Mouse (Mus musculus) inflammation-experienced regulatory T-cells, adult 16 weeks (primary cell): ENCODE data around the gene Mcrip1. TPM values are rescaled to one million over a fixed set of nuclear protein-coding genes. Genes with fewer than 3 reads are reported as not detected.

Experiments
- polyA plus RNA-seq: library from polyadenylated mRNA; unstranded; fragments of 100-300 nt; shearing (Covaris generic); gene quantifications from one replicate; pipeline ENCODE4 v1.2.1, GENCODE M21; 2017

The Mcrip1 gene
- 124 TPM for polyA plus RNA-seq

GRCm38 (mm10) chr11:120549168-120549945, at the start of gene Mcrip1:
TSS of gene Mcrip1 (minus strand) at chr11:120549727.

GRCm38 (mm10) chr11:120598283-120598989, 48.9 kb upstream of the Mcrip1 start, which contains the start of the genes Alyref and Anapc11:
TSS of gene Alyref (minus strand) at chr11:120598365.
TSS of gene Anapc11 (plus strand) at chr11:120598421.

GRCm38 (mm10) chr11:120581490-120582267, 32.2 kb upstream of the Mcrip1 start, which contains the start of gene Arhgdia:
TSS of gene Arhgdia (minus strand) at chr11:120581624.

DNA sequence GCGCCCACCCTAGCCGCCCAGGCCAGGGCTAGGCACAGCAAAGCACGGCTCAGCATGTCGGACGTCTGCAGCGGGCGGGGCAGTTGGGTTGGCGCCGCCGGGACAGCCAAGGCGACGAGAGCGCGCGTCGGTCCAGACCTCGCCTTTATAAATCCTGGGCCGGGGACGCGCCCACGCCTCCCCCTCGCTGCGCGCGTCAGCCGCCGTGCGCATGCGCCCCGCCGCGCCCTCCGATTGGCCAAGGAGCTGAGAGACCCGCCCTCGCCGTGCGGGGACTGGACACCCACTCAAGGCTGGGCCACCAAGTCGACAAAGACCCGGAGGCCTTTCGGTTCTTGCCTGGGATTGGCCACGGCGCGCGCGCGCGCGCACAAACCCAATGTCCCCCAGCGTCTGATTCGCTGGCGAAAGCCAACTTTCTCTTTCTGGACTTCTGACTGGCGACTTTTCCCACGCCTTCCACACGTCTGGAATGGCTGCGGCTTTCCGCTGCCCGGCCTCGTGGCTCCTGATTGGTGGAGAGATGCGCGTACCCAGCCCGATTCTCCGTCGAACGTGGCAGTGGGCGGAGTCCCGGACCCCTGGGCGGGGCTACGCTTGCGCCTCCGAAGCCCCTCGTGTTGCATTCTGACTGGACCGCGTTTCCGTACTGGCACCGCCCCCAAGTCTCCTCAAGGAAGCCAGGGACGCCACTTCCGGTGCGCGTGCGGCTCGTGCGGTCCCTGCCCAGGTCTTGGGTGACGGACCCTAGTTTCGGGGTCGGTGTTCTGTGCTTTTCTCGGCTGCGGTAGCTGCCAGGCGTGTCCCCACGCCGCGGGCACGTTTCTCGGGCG, 23.4 kb upstream of the Mcrip1 start, which contains the start of gene P4hb:
Gene P4hb, minus strand, starts transcription at position 502 of the 833 bp plus-strand sequence.

GRCm38 (mm10) chr11:120550810-120551440, 1.4 kb upstream of the Mcrip1 start, which contains the start of gene Ppp1r27:
TSS of gene Ppp1r27 (minus strand) at chr11:120551132.

GRCm38 (mm10) chr11:120530085-120530964, 19.2 kb downstream of the Mcrip1 start, which contains the start of gene Gcgr:
TSS of gene Gcgr (plus strand) at chr11:120530699.

Other genes starting within 250 kb of the Mcrip1 start
- 2,711 TPM for gene Actg1, start 201.2 kb downstream of the Mcrip1 start, polyA plus RNA-seq
- gene Fscn2, start 188.2 kb downstream of the Mcrip1 start, polyA plus RNA-seq, result not detected
- 32.1 TPM for gene Faap100, start 171.0 kb downstream of the Mcrip1 start, polyA plus RNA-seq
- 13.7 TPM for gene Nploc4, start 112.0 kb downstream of the Mcrip1 start, polyA plus RNA-seq
- not detected for gene Tspan10, start 107.1 kb downstream of the Mcrip1 start, polyA plus RNA-seq
- 0.68 TPM for gene Pde6g, start 96.2 kb downstream of the Mcrip1 start, polyA plus RNA-seq
- gene Oxld1, start 91.7 kb downstream of the Mcrip1 start, polyA plus RNA-seq, result 11.5 TPM
- 55.1 TPM for gene Ccdc137, start 91.6 kb downstream of the Mcrip1 start, polyA plus RNA-seq
- gene Arl16, start 82.1 kb downstream of the Mcrip1 start, polyA plus RNA-seq, result 47.8 TPM
- gene Mrpl12, start 65.1 kb downstream of the Mcrip1 start, polyA plus RNA-seq, result 76.5 TPM
- gene Slc25a10, start 57.9 kb downstream of the Mcrip1 start, polyA plus RNA-seq, result 15.4 TPM
- not detected for gene Gcgr, start 19.0 kb downstream of the Mcrip1 start, polyA plus RNA-seq
- not detected for gene Ppp1r27, start 1.4 kb upstream of the Mcrip1 start, polyA plus RNA-seq
- 279 TPM for gene P4hb, start 23.5 kb upstream of the Mcrip1 start, polyA plus RNA-seq
- gene Arhgdia, start 31.9 kb upstream of the Mcrip1 start, polyA plus RNA-seq, result 896 TPM
- gene Alyref, start 48.6 kb upstream of the Mcrip1 start, polyA plus RNA-seq, result 6.6 TPM
- 129 TPM for gene Anapc11, start 48.7 kb upstream of the Mcrip1 start, polyA plus RNA-seq
- gene Npb, start 58.8 kb upstream of the Mcrip1 start, polyA plus RNA-seq, result 1.3 TPM
- gene Pcyt2, start 68.2 kb upstream of the Mcrip1 start, polyA plus RNA-seq, result 170 TPM
- gene Sirt7, start 75.5 kb upstream of the Mcrip1 start, polyA plus RNA-seq, result 233 TPM
- 12.0 TPM for gene Mafg, start 83.9 kb upstream of the Mcrip1 start, polyA plus RNA-seq
- 1.00 TPM for gene Pycr1, start 94.0 kb upstream of the Mcrip1 start, polyA plus RNA-seq
- gene Myadml2, start 98.4 kb upstream of the Mcrip1 start, polyA plus RNA-seq, result not detected
- gene Notum, start 111.4 kb upstream of the Mcrip1 start, polyA plus RNA-seq, result not detected
- gene Aspscr1, start 123.2 kb upstream of the Mcrip1 start, polyA plus RNA-seq, result 141 TPM
- gene Cenpx, start 164.0 kb upstream of the Mcrip1 start, polyA plus RNA-seq, result 128 TPM
- 84.9 TPM for gene Lrrc45, start 164.2 kb upstream of the Mcrip1 start, polyA plus RNA-seq
- 0.27 TPM for gene Rac3, start 171.7 kb upstream of the Mcrip1 start, polyA plus RNA-seq
- gene Dcxr, start 177.6 kb upstream of the Mcrip1 start, polyA plus RNA-seq, result 26.0 TPM
- not detected for gene Cbr2, start 182.4 kb upstream of the Mcrip1 start, polyA plus RNA-seq
- gene Hmga1b, start 213.1 kb upstream of the Mcrip1 start, polyA plus RNA-seq, result 34.4 TPM
- 3.2 TPM for gene Rfng, start 234.5 kb upstream of the Mcrip1 start, polyA plus RNA-seq
- 168 TPM for gene Gps1, start 234.5 kb upstream of the Mcrip1 start, polyA plus RNA-seq
- gene Dus1l, start 246.7 kb upstream of the Mcrip1 start, polyA plus RNA-seq, result 80.7 TPM